Mouse (Mus musculus): ENCODE measurements around the gene Ints11.

GRCm38 (mm10) chr4:155898318-155898717 lies 29.0 kb downstream of the Ints11 start:
- no peak for TF ChIP-seq CTCF (IDR thresholded peaks at IDR 0.05; ENCODE audit: low read depth)
- TF ChIP-seq EP300 (IDR thresholded peaks at IDR 0.05; ENCODE audit: low read depth): no peak

Measured in heart, postnatal 0 days (tissue).